Mouse (Mus musculus) lung, embryonic 16.5 days (tissue): ENCODE data around the gene Ap1g2. TPM values are rescaled to one million over a fixed set of nuclear protein-coding genes. Genes with fewer than 3 reads are reported as not detected.
A peak's percentile ranks its signal among the peaks of the same experiment; 100 is the strongest.

Experiments
- ATAC-seq: fragments of 200-750 bp; cut with Nextera tagmentation; 2 replicates; pipeline ENCODE4 v1.8.0; 2017; ENCODE audit warnings: low read depth, mild to moderate bottlenecking, moderate library complexity
- H3K27ac ChIP-seq: fragments of 300-500 bp; sonication (generic); 2 replicates; pipeline ENCODE4 v1.5.1; 2014; ENCODE audit warnings: mild to moderate bottlenecking, control low read depth, low read length
- H3K27me3 ChIP-seq: fragments of 300-500 bp; sonication (generic); 2 replicates; pipeline ENCODE4 v1.6.1; 2014; ENCODE audit warnings: low read depth, low read length, mixed read lengths; ENCODE audit not compliant: control insufficient read depth, insufficient read depth
- H3K36me3 ChIP-seq: fragments of 300-500 bp; sonication (generic); 2 replicates; pipeline ENCODE4 v1.6.1; 2014; ENCODE audit warnings: low read length; ENCODE audit not compliant: control insufficient read depth, insufficient read depth
- H3K4me1 ChIP-seq: fragments of 300-500 bp; sonication (generic); replicated peaks from 2 replicates; pipeline ENCODE4 v1.6.1; 2014; ENCODE audit warnings: low read length, mixed read lengths; ENCODE audit not compliant: control insufficient read depth, insufficient read depth
- H3K4me2 ChIP-seq: fragments of 300-500 bp; sonication (generic); 2 replicates; pipeline ENCODE4 v1.6.1; 2014; ENCODE audit warnings: low read depth, low read length, control low read depth
- H3K4me3 ChIP-seq: fragments of 300-500 bp; sonication (generic); 2 replicates; pipeline ENCODE4 v1.5.1; 2014; ENCODE audit warnings: mild to moderate bottlenecking, low read length, control low read depth
- H3K9ac ChIP-seq: fragments of 300-500 bp; sonication (generic); 2 replicates; pipeline ENCODE4 v1.6.1; 2014; ENCODE audit warnings: low read length, control low read depth
- H3K9me3 ChIP-seq: fragments of 300-500 bp; sonication (generic); 2 replicates; pipeline ENCODE4 v1.6.1; 2016; ENCODE audit warnings: low read length; ENCODE audit not compliant: control insufficient read depth
- WGBS: fragments of 180-500 bp; shearing (Covaris S2); extraction: QIAGEN DNeasy Blood & Tissue Kit; methylation state at CpG from one replicate; pipeline ENCODE4 v1.1.7; 2014; 5-methylcytosine and 5-hydroxymethylcytosine counted together
- polyA plus RNA-seq: library from polyadenylated mRNA; unstranded; fragments of >200 nt; fragmentation: Nextera tagmentation; extraction: Ambion mirVana; gene quantifications from 2 replicates; pipeline ENCODE4 v1.2.1, GENCODE M21; 2015

Ap1g2 gene
- polyA plus RNA-seq, 1 experiment from 2014 or later = 23.2 TPM

- Histone ChIP-seq H3K27me3 (peaks cover 6% of the 10 kb centered on the region), H3K9me3 (no peaks in the 10 kb centered on the region), H3K36me3 (no peaks in the 10 kb centered on the region), H3K4me2 (no peak overlapping the region), H3K27ac (no peak overlapping the region), H3K4me1 (peaks cover 4% of the 10 kb centered on the region; the same call in 1 of the 2 replicates), H3K4me3 (no peak overlapping the region), H3K9ac (no peak overlapping the region)
- ATAC-seq = no peak
- WGBS = 28% methylated on average over 5 of the region's 5 CpGs
These were observed 25.3 kb downstream of the Ap1g2 start for GRCm38 (mm10) chr14:55081105-55081504.

- peak; percentile 38; the same call in 1 of the 2 replicates for ATAC-seq
- peaks cover 4% of the 10 kb centered on the region; the same call in 1 of the 2 replicates for H3K4me1 ChIP-seq
- H3K27me3 ChIP-seq = peaks cover 6% of the 10 kb centered on the region
- H3K36me3 ChIP-seq = no peaks in the 10 kb centered on the region
- no peak overlapping the region for H3K4me3 ChIP-seq
- 25% methylated on average over 8 of the region's 8 CpGs for WGBS
- H3K9ac ChIP-seq = no peak overlapping the region
- peak overlapping the region; percentile 45; the same call in 1 of the 2 replicates for H3K4me2 ChIP-seq
- H3K27ac ChIP-seq = no peak overlapping the region
- no peaks in the 10 kb centered on the region for H3K9me3 ChIP-seq
These were observed 27.0 kb downstream of the Ap1g2 start for GRCm38 (mm10) chr14:55079214-55079970.

- H3K27me3 ChIP-seq = peaks cover 6% of the 10 kb centered on the region
- H3K9ac ChIP-seq = 0 out of 2 replicates have a peak overlapping the region, but pooled peaks have one; percentile 40
- WGBS = 14% methylated on average over 23 of the region's 23 CpGs
- no peaks in the 10 kb centered on the region for H3K9me3 ChIP-seq
- H3K4me2 ChIP-seq = peak overlapping the region; percentile 45
- H3K4me3 ChIP-seq = peak overlapping the region; percentile 17; the same call in 1 of the 2 replicates
- H3K4me1 ChIP-seq = peaks cover 4% of the 10 kb centered on the region; the same call in 1 of the 2 replicates
- peak; percentile 29; the same call in 1 of the 2 replicates for ATAC-seq
- no peak overlapping the region for H3K27ac ChIP-seq
- H3K36me3 ChIP-seq = no peaks in the 10 kb centered on the region
These were observed 27.9 kb downstream of the Ap1g2 start for GRCm38 (mm10) chr14:55078366-55078989.

- 39% methylated on average over 15 of the region's 15 CpGs for WGBS
- Histone ChIP-seq H3K4me3 (no peak overlapping the region), H3K4me1 (peaks cover 4% of the 10 kb centered on the region; the same call in 1 of the 2 replicates), H3K9ac (no peak overlapping the region), H3K36me3 (no peaks in the 10 kb centered on the region), H3K27ac (no peak overlapping the region), H3K27me3 (peaks cover 6% of the 10 kb centered on the region), H3K9me3 (no peaks in the 10 kb centered on the region), H3K4me2 (no peak overlapping the region)
- ATAC-seq = no peak
These were observed 28.7 kb downstream of the Ap1g2 start for GRCm38 (mm10) chr14:55077481-55078365.

- H3K27ac ChIP-seq = no peak overlapping the region
- peaks cover 6% of the 10 kb centered on the region for H3K27me3 ChIP-seq
- 69% methylated on average over 3 of the region's 3 CpGs for WGBS
- no peak overlapping the region for H3K9ac ChIP-seq
- peaks cover 4% of the 10 kb centered on the region; the same call in 1 of the 2 replicates for H3K4me1 ChIP-seq
- no peaks in the 10 kb centered on the region for H3K9me3 ChIP-seq
- H3K4me3 ChIP-seq = no peak overlapping the region
- ATAC-seq = no peak
- H3K36me3 ChIP-seq = no peaks in the 10 kb centered on the region
- no peak overlapping the region for H3K4me2 ChIP-seq
These were observed 29.4 kb downstream of the Ap1g2 start for GRCm38 (mm10) chr14:55076956-55077355.

GRCm38 (mm10) chr14:55076224-55076623, 30.2 kb downstream of the Ap1g2 start:
- H3K4me2 ChIP-seq = no peak overlapping the region
- peaks cover 4% of the 10 kb centered on the region; the same call in 1 of the 2 replicates for H3K4me1 ChIP-seq
- ATAC-seq = no peak
- H3K27ac ChIP-seq = no peak overlapping the region
- no peaks in the 10 kb centered on the region for H3K36me3 ChIP-seq
- no peaks in the 10 kb centered on the region for H3K9me3 ChIP-seq
- peaks cover 6% of the 10 kb centered on the region for H3K27me3 ChIP-seq
- 28% methylated on average over 6 of the region's 6 CpGs for whole genome bisulfite sequencing
- no peak overlapping the region for H3K9ac ChIP-seq
- no peak overlapping the region for H3K4me3 ChIP-seq

GRCm38 (mm10) chr14:55074416-55074815, 32.0 kb downstream of the Ap1g2 start:
- H3K4me3 ChIP-seq = no peak overlapping the region
- H3K9ac ChIP-seq = no peak overlapping the region
- peaks cover 6% of the 10 kb centered on the region for H3K27me3 ChIP-seq
- no peak overlapping the region for H3K27ac ChIP-seq
- no peaks in the 10 kb centered on the region for H3K9me3 ChIP-seq
- 91% methylated on average over 12 of the region's 12 CpGs for WGBS
- ATAC-seq = no peak
- no peaks in the 10 kb centered on the region for H3K36me3 ChIP-seq
- peaks cover 1% of the 10 kb centered on the region; the same call in 1 of the 2 replicates for H3K4me1 ChIP-seq
- no peak overlapping the region for H3K4me2 ChIP-seq

GRCm38 (mm10) chr14:55071756-55072155, 34.6 kb downstream of the Ap1g2 start:
- 29% methylated on average over 19 of the region's 19 CpGs for WGBS
- no peak overlapping the region for H3K9ac ChIP-seq

More at GRCm38 (mm10) chr14:55071756-55072155, 34.6 kb downstream of the Ap1g2 start:
- H3K27ac ChIP-seq = no peak overlapping the region
- no peaks in the 10 kb centered on the region for H3K27me3 ChIP-seq
- H3K4me1 ChIP-seq = no peaks in the 10 kb centered on the region
- ATAC-seq = no peak
- no peaks in the 10 kb centered on the region for H3K9me3 ChIP-seq
- H3K36me3 ChIP-seq = no peaks in the 10 kb centered on the region; the same call in 1 of the 2 replicates
- H3K4me2 ChIP-seq = no peak overlapping the region
- no peak overlapping the region for H3K4me3 ChIP-seq
